In genomic region chr13:36163898-36164297, GRCm38 (mm10) we compare ENCODE assay signal across 17 mouse cellular contexts.
"Had no signal": no experiment of that assay in that cellular context is flagged by ENCODE, and none has a peak within 500 bp of the region (broad histone marks: within the 10 kb centered on the region; RNA-seq: fewer than 3 reads in every experiment).

No protein-coding gene starts in this region.

- H3K4me3 ChIP-seq: neural tube, embryonic 12.5 days; neural tube, embryonic 13.5 days; neural tube, embryonic 15.5 days; stomach, embryonic 15.5 days had no signal

- H3K4me1 ChIP-seq: neural tube, embryonic 12.5 days; neural tube, embryonic 13.5 days; neural tube, embryonic 15.5 days; stomach, embryonic 15.5 days had no signal

- H3K9ac ChIP-seq: neural tube, embryonic 12.5 days; neural tube, embryonic 13.5 days; neural tube, embryonic 15.5 days; stomach, embryonic 15.5 days had no signal

- H3K4me2 ChIP-seq: neural tube, embryonic 12.5 days; neural tube, embryonic 13.5 days; neural tube, embryonic 15.5 days; stomach, embryonic 15.5 days had no signal

- DNase-seq: retina, postnatal 1 day; right cerebral cortex, adult 18-20 months; right cerebral cortex, postnatal 14 days; right cerebral cortex, postnatal 25 days; right cerebral cortex, postnatal 4 days; spleen, adult 18-20 months; thymus, adult 18-20 months; thymus, adult 2 months; thymus, postnatal 14 days; thymus, postnatal 25 days; thymus, postnatal 36 days; thymus, postnatal 4 days had no signal

- H3K36me3 ChIP-seq: neural tube, embryonic 12.5 days; neural tube, embryonic 13.5 days; neural tube, embryonic 15.5 days; stomach, embryonic 15.5 days had no signal

- H3K27ac ChIP-seq: neural tube, embryonic 12.5 days; neural tube, embryonic 13.5 days; neural tube, embryonic 15.5 days; stomach, embryonic 15.5 days; stomach, postnatal 0 days had no signal

- H3K27me3 ChIP-seq: neural tube, embryonic 12.5 days; neural tube, embryonic 13.5 days; neural tube, embryonic 15.5 days; stomach, embryonic 15.5 days had no signal

- H3K9me3 ChIP-seq: neural tube, embryonic 12.5 days; neural tube, embryonic 13.5 days; neural tube, embryonic 15.5 days; stomach, embryonic 15.5 days had no signal
